Mouse (Mus musculus) thymus, adult 2 months (tissue): ENCODE data around the gene Ppm1g.

Source experiments
- CTCF ChIP-seq: fragments of 200-500 bp; IDR thresholded peaks from 2 replicates; pipeline ENCODE4 v1.5.1; 2012; ENCODE audit warnings: mild to moderate bottlenecking, control low read depth, low read length, moderate library complexity, borderline replicate concordance; ENCODE audit not compliant: control insufficient read depth, poor library complexity, insufficient read depth; ENCODE audit errors: extremely low read depth
- POLR2A ChIP-seq: fragments of 200-500 bp; IDR thresholded peaks from 2 replicates; pipeline ENCODE4 v1.6.1; 2012; ENCODE audit warnings: mild to moderate bottlenecking, low read length, control low read depth, moderate library complexity; ENCODE audit not compliant: control insufficient read depth, poor library complexity, insufficient read depth; ENCODE audit errors: extremely low read depth

GRCm38 (mm10) chr5:31267686-31268085 lies 47.2 kb upstream of the Ppm1g start:
- no peak for TF ChIP-seq CTCF
- TF ChIP-seq POLR2A: no peak
